Mouse (Mus musculus): ENCODE data around the gene Ttyh3.
A peak's percentile ranks its signal among the peaks of the same experiment; 100 is the strongest.
"Not testable (repeated sequence)": the region's sequence is repeated elsewhere in the genome, so short reads cannot be mapped to it uniquely, and the experiment has no call there.

Ttyh3 gene

GRCm38 (mm10) chr5:140648519-140649100 lies at the start of gene Ttyh3:
Ttyh3 (minus strand) TSS chr5:140649031.
- no peak for DNase-seq

GRCm38 (mm10) chr5:140695987-140696386 lies 47.2 kb upstream of the Ttyh3 start:
- DNase-seq, result no peak

GRCm38 (mm10) chr5:140688434-140688833 lies 39.6 kb upstream of the Ttyh3 start:
- no peak for DNase-seq

GRCm38 (mm10) chr5:140684343-140685148 lies 35.7 kb upstream of the Ttyh3 start:
- DNase-seq, result peak; percentile 72 to 74

GRCm38 (mm10) chr5:140682113-140682512 lies 33.3 kb upstream of the Ttyh3 start:
- no peak for DNase-seq

- no peak for DNase-seq
These were observed 32.1 kb upstream of the Ttyh3 start for GRCm38 (mm10) chr5:140680950-140681349.

- no peak for DNase-seq
These were observed 31.2 kb upstream of the Ttyh3 start for GRCm38 (mm10) chr5:140680051-140680450.

- DNase-seq, result peak; percentile 41 to 57
These were observed 28.3 kb upstream of the Ttyh3 start for GRCm38 (mm10) chr5:140677137-140677536.

GRCm38 (mm10) chr5:140675640-140676039 lies 26.8 kb upstream of the Ttyh3 start:
- no peak for DNase-seq

GRCm38 (mm10) chr5:140675079-140675478 lies 26.2 kb upstream of the Ttyh3 start:
- no peak for DNase-seq

GRCm38 (mm10) chr5:140674036-140674435 lies 25.2 kb upstream of the Ttyh3 start:
- DNase-seq, result peak; percentile 41 to 59

GRCm38 (mm10) chr5:140672603-140673002 lies 23.8 kb upstream of the Ttyh3 start:
- not testable (repeated sequence) for DNase-seq

- DNase-seq, result no peak
These were observed 23.3 kb upstream of the Ttyh3 start for GRCm38 (mm10) chr5:140672115-140672514.

- peak; percentile 85 to 88 for DNase-seq
These were observed 14.9 kb upstream of the Ttyh3 start for GRCm38 (mm10) chr5:140663621-140664180.

- DNase-seq, result peak; percentile 60 to 61
These were observed 14.1 kb upstream of the Ttyh3 start for GRCm38 (mm10) chr5:140662741-140663592.

GRCm38 (mm10) chr5:140661875-140662643 lies 13.2 kb upstream of the Ttyh3 start:
- DNase-seq, result no peak

GRCm38 (mm10) chr5:140661427-140661826 lies 12.6 kb upstream of the Ttyh3 start:
- DNase-seq, result no peak

- no peak for DNase-seq
These were observed 11.6 kb upstream of the Ttyh3 start for GRCm38 (mm10) chr5:140660398-140660797.

- DNase-seq, result no peak
These were observed 10.9 kb upstream of the Ttyh3 start for GRCm38 (mm10) chr5:140659607-140660272.

- no peak for DNase-seq
These were observed 5.4 kb upstream of the Ttyh3 start for GRCm38 (mm10) chr5:140654096-140654845.

GRCm38 (mm10) chr5:140652587-140652986 lies 3.8 kb upstream of the Ttyh3 start:
- no peak for DNase-seq

Data from B cell, adult 2 months (primary cell).